Mouse (Mus musculus) central nervous system, embryonic 18 days (tissue): ENCODE data around the gene Olfr305. TPM values are rescaled to one million over a fixed set of nuclear protein-coding genes. Genes with fewer than 3 reads are reported as not detected.

Experiments used
- polyA plus RNA-seq: library from polyadenylated mRNA; depleted of rRNA; stranded (reverse); fragments of >200 nt; gene quantifications from 2 replicates; pipeline ENCODE4 v1.2.3, GENCODE M21; 2012; rRNA removed

Olfr305 gene
- polyA plus RNA-seq = not detected in 2 replicates

GRCm38 (mm10) chr7:86366828-86367227, at the start of gene Olfr305:
TSS of gene Olfr305 (minus strand) at chr7:86366928.

DNA sequence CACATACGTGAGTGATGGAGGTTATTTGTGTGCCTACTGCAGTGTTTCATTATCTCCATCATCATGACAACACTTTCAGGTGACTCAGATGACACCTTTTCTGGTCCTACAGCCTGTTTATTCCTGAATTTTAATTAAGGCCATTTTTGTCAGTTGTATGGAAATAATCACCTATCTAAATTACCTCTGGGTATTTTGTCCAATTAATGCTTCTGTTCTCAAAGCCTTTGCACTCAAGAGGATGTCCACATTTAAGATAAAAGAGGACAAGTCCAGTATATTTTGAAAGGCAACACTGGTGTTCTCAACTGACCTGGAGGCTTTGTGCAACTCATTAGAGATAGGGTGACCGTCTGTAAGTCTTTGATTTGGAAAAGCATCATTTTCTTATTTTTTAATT, 36.8 kb upstream of the Olfr305 start, which contains the start of gene Olfr301:
Gene Olfr301 (plus strand): TSS at position 301 of the 400 bp plus-strand sequence.

GRCm38 (mm10) chr7:86397689-86398088, 31.0 kb upstream of the Olfr305 start, which contains the start of gene Olfr303:
TSS of gene Olfr303 (minus strand) at chr7:86397789.

GRCm38 (mm10) chr7:86386558-86386957, 19.8 kb upstream of the Olfr305 start, which contains the start of gene Olfr304:
TSS of gene Olfr304 (minus strand) at chr7:86386658.

GRCm38 (mm10) chr7:86337486-86337885, 29.2 kb downstream of the Olfr305 start, which contains the start of gene Olfr307:
TSS of gene Olfr307 (minus strand) at chr7:86337586.

DNA sequence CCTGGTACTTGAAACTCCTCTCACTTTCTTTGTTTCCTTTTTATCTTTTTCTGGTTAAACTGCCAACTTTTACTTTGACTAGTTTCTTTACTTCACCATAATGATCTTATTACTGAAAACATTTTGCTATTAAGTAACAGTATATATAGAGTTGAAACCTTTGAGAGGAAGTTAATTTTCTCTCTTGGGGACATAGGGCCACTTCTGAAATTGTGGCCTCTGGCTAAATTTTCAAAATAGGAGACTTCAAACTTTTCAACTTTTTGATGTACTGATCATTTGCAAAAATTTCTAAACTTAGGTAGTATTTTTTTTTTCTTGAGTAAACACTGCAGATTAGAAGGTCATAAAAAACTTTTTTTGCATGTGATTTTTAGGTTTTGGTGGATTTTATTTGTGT, 41.2 kb downstream of the Olfr305 start, which contains the start of gene Olfr308:
Gene Olfr308 (minus strand): TSS at position 101 of the 400 bp plus-strand sequence.

DNA sequence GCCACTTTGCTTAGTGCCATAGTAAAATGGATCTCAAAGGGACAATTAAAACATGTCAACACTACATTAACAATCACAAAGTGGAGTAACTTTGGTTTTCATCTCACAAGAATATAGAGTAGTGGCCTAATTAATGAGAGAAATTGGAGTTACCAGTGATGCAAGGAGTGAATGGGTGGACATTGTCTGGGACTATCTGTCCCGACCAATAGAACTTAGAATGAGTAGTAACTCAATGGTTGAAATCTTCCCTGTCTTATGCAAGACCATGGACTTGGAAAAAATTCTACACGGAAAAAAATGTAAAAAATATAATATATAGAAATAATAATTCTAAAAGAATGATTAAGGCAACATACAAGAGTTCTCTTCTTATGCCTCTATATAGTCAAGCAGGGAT, 53.1 kb downstream of the Olfr305 start, which contains the start of gene Olfr309:
Gene Olfr309 (minus strand): TSS at position 101 of the 400 bp plus-strand sequence.

Other genes starting within 250 kb of the Olfr305 start
- not detected in 2 replicates for gene Vmn2r75, start 195.2 kb downstream of the Olfr305 start, polyA plus RNA-seq
- not detected in 2 replicates for gene Vmn2r76, start 120.6 kb downstream of the Olfr305 start, polyA plus RNA-seq
- not detected in 2 replicates for gene Olfr310, start 89.8 kb downstream of the Olfr305 start, polyA plus RNA-seq
- not detected in 2 replicates for gene Olfr309, start 53.2 kb downstream of the Olfr305 start, polyA plus RNA-seq
- not detected in 2 replicates for gene Olfr308, start 41.3 kb downstream of the Olfr305 start, polyA plus RNA-seq
- gene Olfr307, start 29.3 kb downstream of the Olfr305 start, polyA plus RNA-seq = not detected in 2 replicates
- gene Olfr304, start 19.7 kb upstream of the Olfr305 start, polyA plus RNA-seq = not detected in 2 replicates
- not detected in 2 replicates for gene Olfr303, start 30.9 kb upstream of the Olfr305 start, polyA plus RNA-seq
- gene Olfr301, start 36.9 kb upstream of the Olfr305 start, polyA plus RNA-seq = not detected in 2 replicates
- gene Olfr299, start 93.0 kb upstream of the Olfr305 start, polyA plus RNA-seq = not detected in 2 replicates
- gene Olfr298, start 125.6 kb upstream of the Olfr305 start, polyA plus RNA-seq = not detected in 2 replicates
- gene Olfr297, start 153.0 kb upstream of the Olfr305 start, polyA plus RNA-seq = not detected in 2 replicates
- gene Olfr295, start 216.9 kb upstream of the Olfr305 start, polyA plus RNA-seq = not detected in 2 replicates
- gene Olfr294, start 249.7 kb upstream of the Olfr305 start, polyA plus RNA-seq = not detected in 2 replicates